Mouse (Mus musculus): ENCODE results near the gene Npas3. TPM values are rescaled to one million over a fixed set of nuclear protein-coding genes. Genes with fewer than 3 reads are reported as not detected.

The Npas3 gene
- polyA plus RNA-seq, 1 experiment from 2014 or later: 2.6 TPM

GRCm38 (mm10) chr12:53624379-53625021 lies 376.0 kb downstream of the Npas3 start:
- no peak overlapping the region for H3K4me2 ChIP-seq (replicated peaks)
- H3K4me3 ChIP-seq (replicated peaks): no peak overlapping the region
- no peaks in the 10 kb centered on the region for H3K36me3 ChIP-seq
- no peaks in the 10 kb centered on the region for H3K4me1 ChIP-seq (replicated peaks)
- no peaks in the 10 kb centered on the region for H3K9me3 ChIP-seq
- no peak for ATAC-seq
- no peak overlapping the region for H3K9ac ChIP-seq
- 67% methylated on average over 11 of the region's 11 CpGs for WGBS
- H3K27ac ChIP-seq: no peak overlapping the region
- H3K27me3 ChIP-seq (replicated peaks): no peaks in the 10 kb centered on the region

- H3K4me2 ChIP-seq (replicated peaks): no peak overlapping the region
- no peak overlapping the region for H3K27ac ChIP-seq
- H3K4me3 ChIP-seq (replicated peaks): no peak overlapping the region
- no peaks in the 10 kb centered on the region for H3K9me3 ChIP-seq
- no peaks in the 10 kb centered on the region for H3K27me3 ChIP-seq (replicated peaks)
- no peaks in the 10 kb centered on the region for H3K36me3 ChIP-seq
- no peak overlapping the region for H3K9ac ChIP-seq
- no peaks in the 10 kb centered on the region for H3K4me1 ChIP-seq (replicated peaks)
- no peak for ATAC-seq
- WGBS: 79% methylated on average over 8 of the region's 8 CpGs
These were observed 381.1 kb downstream of the Npas3 start for GRCm38 (mm10) chr12:53629483-53630120.

GRCm38 (mm10) chr12:53630607-53631006 lies 382.1 kb downstream of the Npas3 start:
- Histone ChIP-seq H3K4me2 (replicated peaks) (no peak overlapping the region), H3K36me3 (no peaks in the 10 kb centered on the region), H3K4me3 (replicated peaks) (no peak overlapping the region), H3K27ac (no peak overlapping the region), H3K27me3 (replicated peaks) (no peaks in the 10 kb centered on the region), H3K9ac (no peak overlapping the region), H3K9me3 (no peaks in the 10 kb centered on the region), H3K4me1 (replicated peaks) (no peaks in the 10 kb centered on the region)
- ATAC-seq: no peak
- 16% methylated on average over 1 of the region's 1 CpGs for WGBS

GRCm38 (mm10) chr12:53631315-53632106 lies 383.0 kb downstream of the Npas3 start:
- WGBS: 91% methylated on average over 4 of the region's 4 CpGs
- Histone ChIP-seq H3K36me3 (no peaks in the 10 kb centered on the region), H3K27me3 (replicated peaks) (no peaks in the 10 kb centered on the region), H3K27ac (no peak overlapping the region), H3K9me3 (no peaks in the 10 kb centered on the region), H3K4me2 (replicated peaks) (no peak overlapping the region), H3K4me1 (replicated peaks) (no peaks in the 10 kb centered on the region), H3K9ac (no peak overlapping the region), H3K4me3 (replicated peaks) (no peak overlapping the region)
- no peak for ATAC-seq

- H3K4me2 ChIP-seq (replicated peaks): no peak overlapping the region
- no peak for ATAC-seq
These were observed 390.1 kb downstream of the Npas3 start for GRCm38 (mm10) chr12:53638571-53638970.

GRCm38 (mm10) chr12:53647282-53647681 lies 398.8 kb downstream of the Npas3 start:
- Histone ChIP-seq H3K4me1 (replicated peaks) (no peaks in the 10 kb centered on the region), H3K4me3 (replicated peaks) (no peak overlapping the region)
- WGBS: 91% methylated on average over 2 of the region's 2 CpGs

More at GRCm38 (mm10) chr12:53638571-53638970, 390.1 kb downstream of the Npas3 start:
- Histone ChIP-seq H3K9ac (no peak overlapping the region), H3K4me3 (replicated peaks) (no peak overlapping the region), H3K27ac (no peak overlapping the region), H3K9me3 (no peaks in the 10 kb centered on the region), H3K36me3 (no peaks in the 10 kb centered on the region), H3K4me1 (replicated peaks) (no peaks in the 10 kb centered on the region), H3K27me3 (replicated peaks) (no peaks in the 10 kb centered on the region)

GRCm38 (mm10) chr12:53656301-53656700 lies 407.8 kb downstream of the Npas3 start:
- H3K4me1 ChIP-seq (replicated peaks): no peaks in the 10 kb centered on the region
- ATAC-seq: no peak
- H3K27ac ChIP-seq: no peak overlapping the region
- H3K9ac ChIP-seq: no peak overlapping the region
- H3K9me3 ChIP-seq: no peaks in the 10 kb centered on the region
- WGBS: 85% methylated on average over 6 of the region's 6 CpGs
- no peaks in the 10 kb centered on the region for H3K27me3 ChIP-seq (replicated peaks)
- no peaks in the 10 kb centered on the region for H3K36me3 ChIP-seq
- H3K4me3 ChIP-seq (replicated peaks): no peak overlapping the region
- no peak overlapping the region for H3K4me2 ChIP-seq (replicated peaks)

More at GRCm38 (mm10) chr12:53647282-53647681, 398.8 kb downstream of the Npas3 start:
- no peaks in the 10 kb centered on the region for H3K36me3 ChIP-seq
- no peak for ATAC-seq
- no peaks in the 10 kb centered on the region for H3K27me3 ChIP-seq (replicated peaks)
- H3K27ac ChIP-seq: no peak overlapping the region
- no peak overlapping the region for H3K9ac ChIP-seq
- H3K4me2 ChIP-seq (replicated peaks): no peak overlapping the region
- H3K9me3 ChIP-seq: no peaks in the 10 kb centered on the region

GRCm38 (mm10) chr12:53664084-53664483 lies 415.6 kb downstream of the Npas3 start:
- no peaks in the 10 kb centered on the region for H3K27me3 ChIP-seq (replicated peaks)
- 31% methylated on average over 5 of the region's 5 CpGs for WGBS
- no peak overlapping the region for H3K9ac ChIP-seq
- H3K4me3 ChIP-seq (replicated peaks): no peak overlapping the region
- H3K36me3 ChIP-seq: no peaks in the 10 kb centered on the region
- H3K9me3 ChIP-seq: no peaks in the 10 kb centered on the region
- H3K4me2 ChIP-seq (replicated peaks): no peak overlapping the region
- no peak for ATAC-seq
- H3K4me1 ChIP-seq (replicated peaks): no peaks in the 10 kb centered on the region
- H3K27ac ChIP-seq: no peak overlapping the region

GRCm38 (mm10) chr12:53671846-53672245 lies 423.4 kb downstream of the Npas3 start:
- H3K36me3 ChIP-seq: no peaks in the 10 kb centered on the region
- 95% methylated on average over 2 of the region's 2 CpGs for WGBS
- H3K9ac ChIP-seq: no peak overlapping the region
- no peaks in the 10 kb centered on the region for H3K4me1 ChIP-seq (replicated peaks)
- no peak overlapping the region for H3K4me3 ChIP-seq (replicated peaks)
- H3K27ac ChIP-seq: no peak overlapping the region
- no peaks in the 10 kb centered on the region for H3K27me3 ChIP-seq (replicated peaks)
- no peak for ATAC-seq
- no peaks in the 10 kb centered on the region for H3K9me3 ChIP-seq
- no peak overlapping the region for H3K4me2 ChIP-seq (replicated peaks)

- H3K9me3 ChIP-seq: no peaks in the 10 kb centered on the region
These were observed 428.7 kb downstream of the Npas3 start for GRCm38 (mm10) chr12:53677091-53677630.

GRCm38 (mm10) chr12:53678166-53678565 lies 429.7 kb downstream of the Npas3 start:
- Histone ChIP-seq H3K27me3 (replicated peaks) (no peaks in the 10 kb centered on the region), H3K4me3 (replicated peaks) (no peak overlapping the region), H3K9me3 (no peaks in the 10 kb centered on the region), H3K9ac (no peak overlapping the region), H3K4me2 (replicated peaks) (no peak overlapping the region), H3K27ac (no peak overlapping the region), H3K4me1 (replicated peaks) (no peaks in the 10 kb centered on the region), H3K36me3 (no peaks in the 10 kb centered on the region)
- WGBS: 61% methylated on average over 3 of the region's 3 CpGs
- no peak for ATAC-seq

More at GRCm38 (mm10) chr12:53677091-53677630, 428.7 kb downstream of the Npas3 start:
- H3K36me3 ChIP-seq: no peaks in the 10 kb centered on the region
- no peak overlapping the region for H3K9ac ChIP-seq
- no peak overlapping the region for H3K4me3 ChIP-seq (replicated peaks)
- H3K27ac ChIP-seq: no peak overlapping the region
- no peaks in the 10 kb centered on the region for H3K4me1 ChIP-seq (replicated peaks)
- ATAC-seq: no peak
- WGBS: 48% methylated on average over 3 of the region's 3 CpGs
- no peaks in the 10 kb centered on the region for H3K27me3 ChIP-seq (replicated peaks)
- no peak overlapping the region for H3K4me2 ChIP-seq (replicated peaks)

- 95% methylated on average over 4 of the region's 4 CpGs for WGBS
These were observed 430.7 kb downstream of the Npas3 start for GRCm38 (mm10) chr12:53679161-53679560.

More at GRCm38 (mm10) chr12:53679161-53679560, 430.7 kb downstream of the Npas3 start:
- H3K27me3 ChIP-seq (replicated peaks): no peaks in the 10 kb centered on the region
- no peak overlapping the region for H3K27ac ChIP-seq
- H3K36me3 ChIP-seq: no peaks in the 10 kb centered on the region
- ATAC-seq: no peak
- H3K4me2 ChIP-seq (replicated peaks): no peak overlapping the region
- H3K4me1 ChIP-seq (replicated peaks): no peaks in the 10 kb centered on the region
- H3K9ac ChIP-seq: no peak overlapping the region
- H3K9me3 ChIP-seq: no peaks in the 10 kb centered on the region
- no peak overlapping the region for H3K4me3 ChIP-seq (replicated peaks)
